31 mouse cellular contexts compared by ENCODE assay signal in the genomic region with DNA sequence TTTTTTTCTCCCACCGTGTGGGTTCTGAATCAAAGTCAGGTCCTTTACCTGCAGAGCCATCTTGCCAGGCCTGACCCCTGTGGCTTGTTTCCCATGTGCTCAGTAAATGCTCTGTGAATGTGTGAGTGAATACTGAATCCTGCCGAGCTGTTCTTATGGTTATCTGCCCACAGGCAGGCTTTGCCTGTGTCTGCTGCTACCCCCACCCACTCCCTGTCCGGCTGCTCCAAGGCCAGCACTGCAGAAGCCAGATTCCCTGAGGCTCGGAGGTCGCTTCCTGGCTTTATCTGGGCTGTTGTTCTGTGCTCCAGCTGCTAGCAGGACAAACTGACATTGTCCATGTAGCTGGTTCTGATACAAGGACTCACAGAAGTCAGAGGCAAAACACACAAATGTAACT. TPM values are rescaled to one million over a fixed set of nuclear protein-coding genes. Genes with fewer than 3 reads are reported as not detected.
DNase-seq lines count a peak whose midpoint lies in the region; ATAC-seq lines count a peak whose summit lies in the region.
"Had no signal": no experiment of that assay in that cellular context is flagged by ENCODE, and none has a peak within 500 bp of the region (broad histone marks: within the 10 kb centered on the region; RNA-seq: fewer than 3 reads in every experiment).

No protein-coding gene starts in this region.

- H3K9me3 ChIP-seq in heart, embryonic 12.5 days (replicated peaks): no peaks in the 10 kb centered on the region
- H3K9me3 ChIP-seq: embryonic facial prominence, embryonic 13.5 days; forebrain, embryonic 10.5 days; forebrain, embryonic 15.5 days; hindbrain, embryonic 12.5 days; intestine, embryonic 15.5 days; limb, embryonic 12.5 days had no signal

- H3K4me2 ChIP-seq in heart, embryonic 12.5 days: no peak overlapping the region
- H3K4me2 ChIP-seq: embryonic facial prominence, embryonic 13.5 days; forebrain, embryonic 15.5 days; hindbrain, embryonic 12.5 days; intestine, embryonic 15.5 days; limb, embryonic 12.5 days had no signal

- no peaks in the 10 kb centered on the region for H3K36me3 ChIP-seq in heart, embryonic 12.5 days
- H3K36me3 ChIP-seq: embryonic facial prominence, embryonic 13.5 days; forebrain, embryonic 10.5 days; forebrain, embryonic 15.5 days; hindbrain, embryonic 12.5 days; intestine, embryonic 15.5 days; limb, embryonic 12.5 days had no signal

- WGBS in heart, embryonic 12.5 days: 25% methylated on average over 5 of the region's 5 CpGs

- H3K9ac ChIP-seq in heart, embryonic 12.5 days: no peak overlapping the region
- H3K9ac ChIP-seq: embryonic facial prominence, embryonic 13.5 days; forebrain, embryonic 15.5 days; hindbrain, embryonic 12.5 days; intestine, embryonic 15.5 days; limb, embryonic 12.5 days; liver, embryonic 14.5 days had no signal

- DNase-seq in adrenal gland, postnatal 14 days: peak; percentile 7
- no peak for DNase-seq in adrenal gland, adult (ENCODE audit: inconsistent age in 2 of 2, low spot score in 1 of 2)
- no peak for DNase-seq in heart, adult 9 months (ENCODE audit: low spot score in 2 of 2)
- peak; percentile 80 for DNase-seq in ovary, adult 18-20 months (ENCODE audit: low spot score)
- no peak for DNase-seq in ovary, postnatal 14 days (ENCODE audit: low spot score)
- peak; percentile 59 for DNase-seq in testis, postnatal 10 days (ENCODE audit: low spot score)
- DNase-seq: adrenal gland, adult 8-10 months; cerebellum, adult 8-10 months; cerebellum, postnatal 25 days; kidney, adult 2 months; kidney, postnatal 36 days; lung, adult 2 months; lung, postnatal 14 days; midbrain, embryonic 14.5 days; right cerebral cortex, postnatal 4 days had no signal

- H3K27me3 ChIP-seq in heart, embryonic 12.5 days (replicated peaks): no peaks in the 10 kb centered on the region
- H3K27me3 ChIP-seq: CH12.LX; embryonic facial prominence, embryonic 13.5 days; forebrain, embryonic 15.5 days; hindbrain, embryonic 12.5 days; intestine, embryonic 15.5 days; limb, embryonic 12.5 days had no signal

- no peak overlapping the region for H3K27ac ChIP-seq in heart, embryonic 12.5 days (ENCODE audit: poor library complexity, severe bottlenecking)
- H3K27ac ChIP-seq: embryonic facial prominence, embryonic 13.5 days; forebrain, embryonic 10.5 days; forebrain, embryonic 15.5 days; hindbrain, embryonic 12.5 days; hindbrain, postnatal 0 days; intestine, embryonic 15.5 days; layer of hippocampus, adult 2 months; limb, embryonic 12.5 days; liver, embryonic 14.5 days; stomach, postnatal 0 days had no signal

- peaks cover 20% of the 10 kb centered on the region for H3K4me1 ChIP-seq in heart, embryonic 12.5 days (replicated peaks)
- H3K4me1 ChIP-seq: forebrain, embryonic 15.5 days had no signal

- H3K4me3 ChIP-seq in heart, embryonic 12.5 days: no peak overlapping the region
- H3K4me3 ChIP-seq: embryonic facial prominence, embryonic 13.5 days; forebrain, embryonic 10.5 days; forebrain, embryonic 15.5 days; hindbrain, embryonic 12.5 days; intestine, embryonic 15.5 days; layer of hippocampus, adult 2 months; left cerebral cortex, adult 2 months; limb, embryonic 12.5 days had no signal

- peak; percentile 35; the same call in 1 of the 2 replicates for ATAC-seq in heart, embryonic 12.5 days (ENCODE audit: insufficient number of reproducible peaks, low FRiP score)
- no peak for ATAC-seq in granulocyte monocyte progenitor cell, adult 5-6 weeks (replicated peaks; ENCODE audit: poor library complexity, severe bottlenecking)
- ATAC-seq: activated CD4-positive, CD25-positive, alpha-beta regulatory T cell, adult 4 months; forebrain, embryonic 15.5 days; hindbrain, postnatal 0 days; intestine, embryonic 15.5 days had no signal

RNA-seq across cellular contexts. Expression of gene Ccdc3, which starts 25.2 kb away (rescaled TPM):
- total RNA-seq in adrenal gland, postnatal 14 days (2021): 20.6 and 23.0 TPM in 2 replicates
- polyA plus RNA-seq in heart, embryonic 12.5 days (2016; fragmentation: Nextera tagmentation; extraction: Ambion mirVana): 14.2 and 16.2 TPM in 2 replicates
- total RNA-seq in granulocyte monocyte progenitor cell, adult 5-6 weeks (2014; fragmentation: Nextera tagmentation): not detected in 2 replicates
- not detected in 2 replicates for total RNA-seq in granulocyte monocyte progenitor cell, adult 5-6 weeks (2017)
- total RNA-seq: CH12.LX; monocyte, adult 5-6 weeks had no signal
- polyA plus RNA-seq: activated CD4-positive, CD25-positive, alpha-beta regulatory T cell, adult 4 months had no signal

Comparison
In these comparisons a context has a peak if more than half of its experiments do, and no peak if none do; other contexts are left out.
1. DNase-seq: peak in adrenal gland, postnatal 14 days (single experiment), ovary, adult 18-20 months (single experiment) and testis, postnatal 10 days (single experiment); none in adrenal gland, adult (0 of 2), heart, adult 9 months (0 of 2) and ovary, postnatal 14 days (single experiment).
2. RNA of gene Ccdc3, which starts 25.2 kb away (total RNA-seq): 20.6 to 23.0 TPM in adrenal gland, postnatal 14 days; not detected in granulocyte monocyte progenitor cell, adult 5-6 weeks; every median in the first group is over 10 times any median in the second.